Mouse (Mus musculus): ENCODE data around the gene Canx.
"Not testable (repeated sequence)": the region's sequence is repeated elsewhere in the genome, so short reads cannot be mapped to it uniquely, and the experiment has no call there.

Canx gene

DNA sequence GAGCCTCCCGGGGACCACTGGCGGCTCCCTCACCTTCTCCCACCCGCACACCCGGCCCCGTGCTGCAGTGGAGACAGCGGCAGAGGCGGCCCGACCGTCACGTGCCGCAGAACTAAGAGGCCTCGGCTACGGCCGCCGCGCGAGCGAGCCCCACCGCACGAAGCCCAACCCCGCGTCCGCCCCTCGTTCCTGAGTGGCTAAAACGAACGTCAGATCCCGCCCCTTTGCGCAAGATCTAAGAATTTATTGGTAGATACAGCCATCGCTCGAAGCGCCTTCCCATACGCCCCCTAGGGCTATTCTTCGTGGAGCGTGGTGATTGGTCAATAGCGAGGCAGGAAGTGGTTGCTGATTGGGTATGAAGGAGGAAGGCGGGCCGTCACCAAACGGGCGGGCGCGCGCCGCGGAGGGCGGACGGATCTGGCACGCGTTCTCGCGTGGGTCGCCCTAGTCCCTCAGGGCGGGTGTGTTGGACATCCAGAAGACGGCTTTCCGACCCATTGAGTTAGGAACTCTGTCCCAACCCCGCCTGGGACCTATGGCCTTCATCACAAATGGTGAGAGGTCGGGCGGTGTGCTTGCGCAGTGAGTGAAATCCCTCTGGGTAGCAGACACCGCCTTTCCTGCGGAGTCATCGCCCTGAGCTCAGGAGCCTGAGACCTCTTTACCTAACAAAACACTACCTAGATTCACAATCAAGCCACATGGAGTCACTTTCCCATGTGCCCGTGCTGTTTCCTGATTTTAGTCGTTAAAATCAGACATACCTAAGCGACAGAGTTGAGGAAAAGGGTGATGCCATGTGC, at the start of gene Canx:
Gene Canx (minus strand): TSS at position 178 of the 806 bp plus-strand sequence.
- peak; percentile 99 to 100 for DNase-seq (ENCODE audit: inconsistent age in 2 of 2, low spot score in 1 of 2)

DNA sequence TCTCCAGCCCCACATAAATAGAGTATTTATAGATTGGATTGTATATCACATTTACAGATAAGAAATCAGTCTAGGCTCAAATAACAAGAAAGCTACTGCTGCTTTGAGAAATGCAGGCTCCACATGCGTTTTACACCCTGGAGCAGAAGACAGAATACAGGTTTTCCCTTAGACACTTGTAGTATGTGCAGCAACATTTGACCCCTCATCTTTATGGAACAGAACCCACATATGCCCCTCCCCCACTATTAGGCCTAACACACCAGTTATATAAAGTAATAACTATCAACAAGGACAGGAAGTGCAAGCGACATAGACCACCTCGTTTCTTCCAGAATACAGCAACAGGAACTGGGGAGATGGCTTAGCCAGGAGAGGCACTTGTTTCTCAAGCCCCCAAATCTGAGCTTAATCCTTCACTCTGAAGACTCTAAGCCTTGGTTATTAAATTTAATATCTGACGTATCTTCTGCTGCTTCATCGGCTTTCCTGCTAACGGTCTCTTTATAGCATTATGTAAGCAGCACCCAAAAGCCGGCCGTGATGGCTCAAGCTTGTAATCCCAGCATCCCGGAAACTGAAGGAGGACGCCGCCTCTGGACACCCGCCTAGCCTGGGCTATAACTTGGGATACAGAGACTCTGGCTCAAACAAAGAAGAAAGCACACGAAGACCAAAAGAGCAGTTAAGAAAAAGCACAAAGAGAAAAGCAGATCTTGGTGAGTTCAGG, 49.0 kb upstream of the Canx start:
- peak in 1 of 2 experiments; percentile 2 for DNase-seq (ENCODE audit: inconsistent age in 2 of 2, low spot score in 1 of 2)

DNA sequence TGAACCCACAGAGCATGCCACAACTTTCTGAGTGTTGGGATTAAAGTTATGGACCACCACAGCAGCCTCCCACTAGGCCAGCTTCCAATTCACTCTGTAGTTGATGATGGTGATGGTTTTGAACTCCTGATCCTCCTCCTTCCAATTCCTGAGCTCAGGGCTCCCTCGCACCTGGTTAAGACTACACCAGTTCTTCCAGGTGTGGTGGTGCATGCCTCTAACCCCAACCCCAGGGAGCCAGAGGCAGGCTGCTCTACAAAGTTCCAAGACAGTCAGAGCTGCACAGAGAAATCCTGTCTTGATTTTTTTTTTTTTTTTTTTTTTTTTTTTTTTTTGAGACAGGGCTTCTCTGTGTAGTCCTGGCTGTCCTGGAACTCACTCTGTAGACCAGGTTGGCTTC, 48.1 kb upstream of the Canx start:
- peak in 1 of 2 experiments; percentile 1 for DNase-seq (ENCODE audit: inconsistent age in 2 of 2, low spot score in 1 of 2)

DNA sequence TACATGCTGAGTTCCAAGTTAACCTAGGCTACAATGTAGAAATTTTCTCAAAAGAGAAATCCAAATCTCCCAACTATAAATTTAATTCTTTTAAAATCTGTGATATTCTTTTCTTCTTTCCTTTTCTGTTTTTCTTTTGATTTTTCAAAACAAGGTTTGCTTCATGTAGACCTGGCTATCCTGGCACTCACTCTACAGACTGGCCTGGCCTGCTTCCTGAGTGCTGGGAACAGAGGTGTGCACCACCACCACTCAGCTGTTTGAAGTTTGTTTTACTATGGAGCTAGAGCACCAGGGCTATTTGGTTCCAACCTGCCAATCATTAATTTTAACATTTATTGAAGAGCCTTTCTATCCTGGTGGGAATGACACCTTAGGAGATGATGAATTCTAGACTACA, 47.6 kb upstream of the Canx start:
- DNase-seq (ENCODE audit: inconsistent age in 2 of 2, low spot score in 1 of 2), result no peak

DNA sequence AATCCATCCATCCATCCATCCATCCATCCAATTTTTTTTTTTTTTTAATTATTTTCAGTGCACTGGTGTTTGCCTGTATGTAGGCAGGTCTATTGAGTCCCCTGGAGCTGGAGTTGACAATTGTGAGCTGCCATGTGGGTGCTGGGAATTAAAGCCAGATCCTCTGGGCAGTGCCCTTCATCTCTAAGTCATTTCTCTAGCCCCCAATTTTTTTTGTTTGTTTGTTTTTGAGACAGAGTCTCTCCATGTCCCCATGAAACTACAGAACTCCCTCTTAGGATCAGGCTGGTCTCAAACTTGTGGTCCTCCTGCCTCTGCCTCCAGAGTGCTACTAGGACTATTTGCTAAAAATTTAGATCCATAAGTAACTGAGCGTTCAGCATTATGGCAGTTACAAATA, 46.4 kb upstream of the Canx start:
- peak in 1 of 2 experiments; percentile 2 for DNase-seq (ENCODE audit: inconsistent age in 2 of 2, low spot score in 1 of 2)

DNA sequence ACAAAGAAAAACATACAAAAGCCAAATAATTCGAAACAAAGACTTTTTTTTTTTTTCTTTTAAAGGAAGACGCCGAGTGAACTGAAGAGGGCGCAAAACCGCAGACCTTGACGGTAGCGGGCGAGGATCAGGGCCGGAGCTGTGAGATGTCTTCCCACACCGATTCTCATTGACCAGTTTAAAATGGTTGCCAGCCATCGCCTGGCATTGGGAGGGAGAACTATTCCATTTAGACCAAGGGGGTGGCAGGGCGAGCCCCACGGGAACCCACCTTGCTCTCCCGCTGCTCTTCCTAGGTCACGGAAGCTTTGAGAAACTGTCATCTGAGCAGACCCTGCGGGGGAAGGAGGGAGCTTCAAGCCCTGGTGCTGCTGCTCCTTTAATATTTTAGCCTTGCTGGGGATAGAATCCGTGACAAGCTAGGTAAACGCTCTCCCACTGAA, 45.9 kb upstream of the Canx start:
- peak; percentile 68 to 86 for DNase-seq (ENCODE audit: inconsistent age in 2 of 2, low spot score in 1 of 2)

DNA sequence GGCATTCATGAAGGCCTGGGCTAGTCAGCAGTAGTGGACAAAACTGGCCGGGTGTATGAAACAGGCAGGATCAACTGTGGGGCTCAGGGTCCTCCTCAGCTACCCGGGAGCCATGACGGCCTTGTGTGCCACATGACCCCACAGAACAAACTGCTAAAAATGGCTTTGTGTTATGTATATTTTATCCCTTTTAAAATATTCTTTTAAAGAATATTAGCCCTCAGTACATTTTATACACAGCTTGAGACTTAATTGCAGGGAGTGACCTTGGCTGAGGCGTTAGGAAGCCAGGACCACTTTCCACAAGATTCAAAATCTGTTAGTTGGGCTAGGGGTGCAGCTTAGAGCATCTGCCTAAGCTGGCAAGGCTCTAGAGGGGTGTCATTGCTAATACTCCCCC, 45.5 kb upstream of the Canx start:
- DNase-seq (ENCODE audit: inconsistent age in 2 of 2, low spot score in 1 of 2), result peak in 1 of 2 experiments; percentile 23

DNA sequence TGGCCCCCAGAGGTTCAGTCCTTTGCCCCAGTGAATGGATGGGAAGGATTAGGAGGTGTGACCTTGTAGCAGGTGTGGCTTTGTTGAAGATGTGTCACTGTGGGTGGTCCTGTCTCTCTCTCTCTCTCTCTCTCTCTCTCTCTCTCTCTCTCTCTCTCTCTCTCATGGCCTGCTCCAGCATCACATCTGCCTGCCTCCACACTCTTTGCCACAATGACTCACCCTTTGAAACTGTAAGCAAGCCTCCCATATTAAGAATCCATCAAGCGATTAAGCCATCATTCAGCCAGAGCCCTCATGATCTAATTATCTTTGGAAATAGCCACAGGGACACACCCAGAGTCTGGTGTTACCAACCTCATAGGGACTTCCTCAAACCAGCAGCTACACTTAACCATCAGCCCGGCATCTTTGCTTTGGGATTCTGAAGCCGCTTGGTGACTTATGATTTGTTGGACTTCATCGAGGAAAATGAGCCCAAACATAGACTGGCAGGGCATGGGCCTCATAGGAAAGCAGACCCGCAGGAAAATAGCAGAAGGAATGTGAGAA, 44.0 kb upstream of the Canx start:
- DNase-seq (ENCODE audit: inconsistent age in 2 of 2, low spot score in 1 of 2), result peak in 1 of 2 experiments; percentile 59

DNA sequence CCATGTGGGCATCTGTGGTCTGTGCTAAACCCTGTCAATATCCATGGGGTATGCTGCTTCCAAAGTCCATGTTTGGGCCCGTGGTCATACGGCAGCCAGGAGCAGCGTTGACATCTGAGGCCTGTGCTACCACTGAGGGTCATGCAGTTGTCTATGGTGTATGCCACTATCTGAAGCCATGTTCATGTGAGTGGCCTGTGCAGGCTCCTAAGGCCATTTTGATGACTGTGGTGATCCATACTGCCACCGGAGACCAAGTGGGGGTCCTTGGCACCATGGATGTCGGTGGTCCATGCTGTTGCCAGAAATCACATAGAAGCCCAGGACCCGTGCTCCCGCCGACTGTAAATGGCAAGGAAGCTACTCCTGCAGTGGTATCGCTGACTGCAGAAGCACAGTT, 42.1 kb upstream of the Canx start:
- no peak for DNase-seq (ENCODE audit: inconsistent age in 2 of 2, low spot score in 1 of 2)

DNA sequence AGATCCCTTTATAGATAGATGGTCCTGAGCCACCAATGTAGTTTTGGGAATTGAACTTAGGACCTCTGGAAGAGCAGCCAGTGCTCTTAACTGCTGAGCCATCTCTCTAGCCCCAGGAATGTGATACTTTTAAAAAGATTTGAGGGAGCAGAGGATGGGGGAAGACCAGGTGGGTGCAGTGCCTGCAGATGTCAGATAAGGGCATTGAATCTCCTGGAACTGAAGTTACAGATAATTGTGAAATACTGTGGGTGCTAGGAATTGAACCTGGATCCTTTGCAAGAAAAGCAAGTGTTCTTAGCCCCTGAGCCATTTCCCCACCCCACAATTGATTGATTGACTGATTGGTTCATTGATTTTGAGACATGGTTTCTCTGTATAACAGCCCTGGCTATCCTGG, 39.8 kb upstream of the Canx start:
- no peak for DNase-seq (ENCODE audit: inconsistent age in 2 of 2, low spot score in 1 of 2)

DNA sequence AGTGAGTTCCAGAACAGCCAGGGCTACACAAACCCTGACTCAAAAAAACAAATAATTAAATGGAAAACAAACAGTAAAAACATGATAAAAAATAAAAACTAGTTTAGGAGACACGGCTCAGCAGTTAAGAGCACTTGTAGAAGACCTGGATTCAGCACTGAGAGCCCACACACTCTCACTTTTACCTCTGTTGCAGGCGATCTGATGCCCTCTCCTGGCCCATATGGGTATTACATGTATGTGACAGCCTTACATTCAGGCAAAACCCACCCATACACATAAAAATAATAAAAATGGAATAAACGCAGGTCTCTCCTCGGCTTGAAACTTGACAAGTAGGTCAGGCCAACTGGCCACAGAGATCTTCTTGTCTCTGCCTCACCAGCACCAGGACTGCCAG, 39.1 kb upstream of the Canx start:
- DNase-seq (ENCODE audit: inconsistent age in 2 of 2, low spot score in 1 of 2), result peak; percentile 72 to 93

DNA sequence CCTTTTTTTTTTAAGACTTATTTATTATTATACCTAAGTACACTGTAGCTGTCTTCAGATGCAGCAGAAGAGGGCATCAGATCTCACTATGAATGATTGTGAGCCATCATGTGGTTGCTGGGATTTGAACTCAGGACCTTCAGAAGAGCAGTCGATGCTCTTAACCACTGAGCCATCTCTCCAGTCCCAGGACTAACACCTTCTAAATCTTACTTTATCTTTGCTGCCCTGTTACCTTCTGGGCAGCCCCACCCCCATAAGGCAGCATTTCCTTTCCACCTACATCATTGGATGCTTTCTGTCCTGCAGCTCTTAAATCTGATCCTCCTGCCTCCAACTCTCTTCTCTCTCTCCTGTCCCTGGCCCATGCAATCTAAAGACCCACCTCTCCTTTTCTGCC, 35.8 kb upstream of the Canx start:
- DNase-seq (ENCODE audit: inconsistent age in 2 of 2, low spot score in 1 of 2), result not testable (repeated sequence)

DNA sequence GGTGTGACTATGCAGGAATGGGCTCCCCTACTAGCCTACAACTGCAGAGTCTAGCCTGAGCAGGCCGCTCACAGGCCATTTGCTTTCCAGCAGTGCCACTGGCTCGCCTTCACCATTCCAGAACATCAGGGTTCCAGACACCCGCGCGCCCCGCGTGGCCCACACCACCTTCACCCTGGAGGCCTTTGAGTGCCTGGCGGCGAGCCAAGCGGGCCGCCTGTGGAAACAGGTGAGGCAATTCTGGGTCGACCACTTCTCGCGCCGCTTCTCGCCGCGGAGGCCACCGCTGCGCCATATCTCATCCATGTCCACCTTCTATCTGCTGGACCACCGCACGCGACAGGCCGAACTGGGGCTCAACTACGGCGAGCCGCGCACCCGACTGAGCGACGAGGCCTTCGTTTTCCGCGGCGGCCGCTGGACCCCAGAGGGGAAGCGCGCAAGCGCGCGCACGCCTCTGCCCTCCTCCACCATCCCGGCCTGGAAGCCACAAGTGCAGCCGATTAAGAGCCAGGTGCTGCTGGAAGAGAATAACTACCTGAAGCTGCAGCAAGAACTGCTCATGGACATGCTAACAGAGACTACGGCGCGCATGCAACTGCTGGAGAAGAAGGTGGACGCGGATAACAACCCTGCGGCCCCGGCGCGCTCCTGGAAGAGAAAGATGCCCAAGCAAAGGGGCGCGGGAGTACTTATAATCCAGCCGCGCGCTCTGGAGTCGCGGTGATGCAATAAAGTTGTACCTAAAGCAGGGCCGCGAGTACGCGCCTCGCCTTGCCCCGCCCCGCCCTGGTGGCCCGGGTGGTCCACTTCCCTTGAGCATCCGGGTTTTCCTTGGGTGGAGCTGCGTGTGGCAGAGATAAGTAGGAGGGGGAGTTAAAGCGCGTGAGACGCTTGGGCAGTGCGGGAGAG, 33.7 kb upstream of the Canx start:
- peak; percentile 28 to 66 for DNase-seq (ENCODE audit: inconsistent age in 2 of 2, low spot score in 1 of 2)

DNA sequence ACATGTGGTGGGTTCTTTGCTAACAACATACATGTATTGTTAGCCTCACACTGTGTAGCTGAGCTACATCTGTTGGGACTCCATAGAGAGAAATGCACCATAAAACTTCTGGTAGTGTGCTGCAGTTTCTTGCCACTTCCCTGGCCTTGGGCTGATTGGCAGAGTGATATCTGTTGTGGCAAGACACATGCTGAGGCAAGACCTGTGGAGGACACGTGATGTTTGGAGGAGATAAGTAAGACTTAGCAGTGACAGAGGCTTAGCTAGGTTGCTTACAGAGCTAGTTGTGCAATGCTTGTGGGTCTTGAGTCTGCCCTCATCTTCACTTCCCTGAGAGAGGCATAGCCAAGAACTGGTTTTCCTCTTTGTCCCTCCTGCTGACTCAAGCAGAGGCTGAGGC, 29.9 kb upstream of the Canx start:
- DNase-seq (ENCODE audit: inconsistent age in 2 of 2, low spot score in 1 of 2), result no peak

DNA sequence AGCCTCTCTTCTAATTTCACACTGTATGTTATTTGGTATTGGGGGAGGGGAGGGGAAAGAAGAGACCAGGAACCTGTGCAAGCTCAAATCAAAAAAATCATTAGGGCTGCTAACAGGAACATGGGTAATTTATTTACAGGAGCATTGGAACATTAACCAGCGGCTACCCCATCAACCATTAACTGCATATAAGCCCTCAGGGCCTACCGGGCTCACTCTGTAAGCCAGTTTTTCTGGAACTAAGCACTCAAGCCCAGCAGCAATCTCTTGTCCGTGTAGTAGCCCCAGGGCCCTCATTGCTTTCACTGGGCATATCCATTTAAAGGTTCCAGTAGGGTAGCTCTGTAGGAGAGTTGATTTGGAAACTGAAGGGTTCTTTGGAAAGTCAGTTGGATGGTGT, 29.4 kb upstream of the Canx start:
- no peak for DNase-seq (ENCODE audit: inconsistent age in 2 of 2, low spot score in 1 of 2)

DNA sequence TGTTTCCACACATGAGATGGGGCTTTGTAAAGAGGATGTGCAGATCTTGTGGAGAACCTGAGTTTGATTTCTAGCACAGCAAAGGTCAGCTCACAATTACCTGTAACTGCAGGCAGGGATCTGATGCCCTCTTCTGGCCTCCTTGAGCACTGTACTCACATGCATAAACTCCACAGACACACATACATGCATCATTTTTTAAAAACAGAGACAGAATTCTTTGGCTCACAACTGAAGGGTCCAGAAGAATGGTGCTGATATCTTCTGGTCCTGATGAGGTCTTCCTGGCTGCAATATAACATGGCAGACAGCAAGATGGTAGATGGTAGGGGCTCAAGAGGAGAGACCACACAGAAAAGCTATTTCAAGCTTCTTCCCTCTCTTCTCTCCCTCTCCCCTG, 28.7 kb upstream of the Canx start, which contains the start of gene Cby3:
Gene Cby3 (plus strand): TSS at position 301 of the 400 bp plus-strand sequence.
- DNase-seq (ENCODE audit: inconsistent age in 2 of 2, low spot score in 1 of 2), result no peak

DNA sequence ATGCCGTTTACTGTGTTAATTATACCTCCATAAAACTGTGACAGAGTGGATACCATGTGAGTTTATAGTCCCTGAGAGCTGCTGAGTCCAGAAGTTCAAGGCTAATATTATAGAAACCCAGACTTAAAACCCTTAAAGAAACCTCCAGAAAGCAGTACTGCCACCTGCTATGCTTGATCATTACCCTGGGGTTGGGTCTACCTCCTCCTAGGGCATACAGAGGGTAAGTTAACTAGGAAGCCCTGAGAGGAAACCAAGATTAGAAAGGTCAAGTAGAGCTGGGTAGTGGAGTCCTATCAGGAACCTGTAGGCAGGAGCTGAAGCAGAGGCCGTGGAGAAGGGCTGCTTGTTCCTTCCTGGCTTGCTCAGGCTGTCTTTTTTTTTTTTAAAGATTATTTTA, 26.7 kb upstream of the Canx start:
- DNase-seq (ENCODE audit: inconsistent age in 2 of 2, low spot score in 1 of 2), result no peak

DNA sequence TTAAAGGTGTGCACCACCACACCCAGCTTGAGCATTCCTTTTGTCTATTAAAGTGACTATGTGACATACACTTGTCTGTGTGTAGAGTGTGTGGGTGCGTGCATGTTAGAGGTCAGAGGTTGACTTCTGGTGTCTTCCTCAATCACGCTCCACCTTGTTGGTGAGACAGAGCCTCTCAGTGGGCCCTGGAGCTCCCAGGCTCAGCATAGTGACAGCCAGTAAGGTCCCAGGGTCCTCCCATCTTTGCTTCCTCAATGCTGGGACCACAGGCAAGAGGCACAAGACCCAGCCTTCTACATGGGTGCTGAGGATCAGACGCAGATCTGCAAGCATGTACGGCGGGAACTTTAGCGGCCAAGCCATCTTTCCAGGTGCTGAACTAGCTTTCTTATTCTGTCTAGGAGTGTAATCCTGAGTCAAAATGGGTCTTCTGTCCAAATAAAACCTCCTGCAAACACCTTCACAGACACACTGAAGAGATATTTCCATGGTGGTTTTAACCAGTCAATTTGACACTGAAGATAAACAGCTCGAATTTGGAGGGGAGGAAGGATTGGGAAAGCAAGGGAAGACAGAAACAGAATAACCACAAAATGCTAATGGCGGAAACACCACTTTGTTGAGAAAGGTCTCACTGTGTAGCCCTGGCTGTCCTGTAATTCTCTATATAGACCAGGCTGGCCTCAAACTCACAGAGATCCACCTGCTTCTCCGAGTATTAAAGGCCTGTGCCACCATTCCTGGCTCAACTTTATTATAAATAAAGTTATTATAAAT, 21.0 kb upstream of the Canx start:
- DNase-seq (ENCODE audit: inconsistent age in 2 of 2, low spot score in 1 of 2), result no peak

DNA sequence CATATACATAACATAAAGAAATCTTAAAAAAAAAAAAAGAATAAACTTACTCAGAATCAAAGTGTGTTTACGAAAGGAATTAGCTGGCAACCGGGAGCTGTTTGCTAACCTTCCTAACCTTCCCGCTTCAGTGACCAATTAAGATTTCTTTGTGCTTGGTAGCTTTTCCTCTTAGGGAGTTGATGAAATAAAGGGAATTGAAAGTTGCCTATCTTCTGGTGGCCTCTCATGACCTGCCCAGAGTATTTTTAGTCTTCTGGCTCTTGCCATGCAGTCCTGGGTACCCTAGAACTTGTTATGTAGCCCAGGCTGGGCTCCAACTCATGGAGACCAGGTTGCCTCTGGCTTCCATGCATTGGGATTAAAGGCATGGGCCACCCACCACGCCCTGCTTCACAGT, 20.0 kb upstream of the Canx start:
- no peak for DNase-seq (ENCODE audit: inconsistent age in 2 of 2, low spot score in 1 of 2)

DNA sequence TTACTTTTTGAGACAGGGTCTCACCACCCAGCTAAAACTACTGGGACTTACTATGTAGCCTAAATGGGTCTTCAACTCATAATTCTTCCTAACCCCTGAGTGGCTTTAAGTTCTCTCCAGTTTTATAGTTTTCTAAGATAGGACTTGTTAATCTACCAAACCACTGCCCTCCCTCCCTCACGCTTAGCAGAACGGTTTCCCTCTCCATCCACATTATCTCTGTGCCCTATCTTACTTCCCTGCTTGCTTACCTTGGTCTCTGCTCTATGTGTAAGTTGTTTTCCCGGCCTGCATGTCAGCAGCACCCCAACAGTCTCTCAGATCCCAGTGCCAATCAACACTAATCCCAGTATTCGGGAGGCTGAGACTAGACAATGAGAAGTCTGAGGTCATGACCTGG, 11.4 kb upstream of the Canx start:
- no peak for DNase-seq (ENCODE audit: inconsistent age in 2 of 2, low spot score in 1 of 2)
